Mouse (Mus musculus) heart, postnatal 0 days (tissue): ENCODE results near the gene Dhx38. TPM values are rescaled to one million over a fixed set of nuclear protein-coding genes. Genes with fewer than 3 reads are reported as not detected.

ENCODE experiments used
- ATAC-seq: fragments of 200-750 bp; cut with Nextera tagmentation; 2 replicates; pipeline ENCODE4 v1.8.0; 2017; ENCODE audit warnings: low read depth, moderate number of reproducible peaks, moderate library complexity; ENCODE audit not compliant: insufficient read depth
- DNase-seq: peaks from one replicate; pipeline ENCODE4 v3.0.0-alpha.2; 2016; ENCODE audit warnings: low spot score
- H3K27ac ChIP-seq: fragments of 300-500 bp; sonication (generic); 2 replicates; pipeline ENCODE4 v1.5.1; 2014; ENCODE audit warnings: low read depth, mild to moderate bottlenecking
- H3K27me3 ChIP-seq: fragments of 300-500 bp; sonication (generic); 2 replicates; pipeline ENCODE4 v1.6.1; 2014; ENCODE audit warnings: low read length, mixed read lengths; ENCODE audit not compliant: control insufficient read depth, insufficient read depth
- H3K36me3 ChIP-seq: fragments of 300-500 bp; sonication (generic); replicated peaks from 2 replicates; pipeline ENCODE4 v1.6.1; 2014; ENCODE audit warnings: low read length, mixed read lengths; ENCODE audit not compliant: control insufficient read depth, insufficient read depth
- H3K4me1 ChIP-seq: fragments of 300-500 bp; sonication (generic); 2 replicates; pipeline ENCODE4 v1.6.1; 2014; ENCODE audit warnings: antibody characterized with exemption; ENCODE audit not compliant: control insufficient read depth, insufficient read depth
- H3K4me2 ChIP-seq: fragments of 300-500 bp; sonication (generic); 2 replicates; pipeline ENCODE4 v1.6.1; 2014; ENCODE audit warnings: low read depth, mild to moderate bottlenecking, low read length, moderate library complexity
- H3K4me3 ChIP-seq: fragments of 300-500 bp; sonication (generic); 2 replicates; pipeline ENCODE4 v1.5.1; 2014; ENCODE audit warnings: low read depth, low read length
- H3K9ac ChIP-seq: fragments of 300-500 bp; sonication (generic); replicated peaks from 2 replicates; pipeline ENCODE4 v1.6.1; 2014; ENCODE audit warnings: low read depth, low read length, mixed read lengths
- H3K9me3 ChIP-seq: fragments of 300-500 bp; sonication (generic); replicated peaks from 2 replicates; pipeline ENCODE4 v1.6.1; 2016; ENCODE audit warnings: low read length; ENCODE audit not compliant: control insufficient read depth
- CTCF ChIP-seq: IDR thresholded peaks from 2 replicates; pipeline ENCODE4 v1.5.1; 2016; ENCODE audit warnings: antibody characterized with exemption, control low read depth, low read depth
- EP300 ChIP-seq: IDR thresholded peaks from 2 replicates; pipeline ENCODE4 v1.6.1; 2016; ENCODE audit warnings: antibody characterized with exemption, low read depth
- WGBS: fragments of 180-500 bp; shearing (Covaris S2); extraction: QIAGEN DNeasy Blood & Tissue Kit; methylation state at CpG from one replicate; pipeline ENCODE4 v1.1.7; 2014; 5-methylcytosine and 5-hydroxymethylcytosine counted together
- polyA plus RNA-seq: library from polyadenylated mRNA; unstranded; fragments of >200 nt; fragmentation: Nextera tagmentation; extraction: Ambion mirVana; gene quantifications from 2 replicates; pipeline ENCODE4 v1.2.1, GENCODE M21; 2015
- total RNA-seq: library from RNA; depleted of rRNA; stranded (reverse); fragments of >200 nt; gene quantifications from 2 replicates; pipeline ENCODE4 v1.2.3, GENCODE M21; 2014; ENCODE audit warnings: low replicate concordance

Dhx38 gene
- total and polyA plus RNA-seq, 2 experiments from 2014 or later = 7.3 to 10.8 TPM

DNA sequence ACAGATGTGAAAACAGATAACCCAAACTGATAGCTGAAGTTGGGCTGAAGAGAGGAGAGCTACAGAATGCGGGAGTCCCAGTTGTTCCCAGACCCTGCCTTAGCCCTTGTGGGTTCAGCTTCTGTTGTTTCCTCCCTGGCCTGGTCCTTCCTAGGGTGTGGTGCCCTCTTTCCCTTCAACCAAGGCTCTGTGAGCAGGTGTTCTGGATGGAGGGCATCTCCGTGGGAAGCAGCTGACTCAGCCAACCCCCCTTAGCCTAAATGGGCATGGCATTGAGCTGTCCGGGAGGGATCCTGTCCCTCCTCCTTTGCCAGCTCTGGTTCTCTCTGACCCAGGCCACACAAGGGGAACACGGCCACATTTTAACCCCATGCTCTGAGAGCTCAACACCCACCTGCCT lies 10.7 kb upstream of the Dhx38 start:
- Histone ChIP-seq H3K27ac (no peak overlapping the region), H3K27me3 (no peaks in the 10 kb centered on the region), H3K4me1 (no peaks in the 10 kb centered on the region), H3K4me2 (no peak overlapping the region), H3K9me3 (no peaks in the 10 kb centered on the region), H3K9ac (no peak overlapping the region), H3K4me3 (no peak overlapping the region), H3K36me3 (peaks cover 10% of the 10 kb centered on the region)
- WGBS = 77% methylated on average over 4 of the region's 4 CpGs
- no peak for DNase-seq
- TF ChIP-seq EP300 = no peak
- no peak for TF ChIP-seq CTCF
- ATAC-seq = no peak

GRCm38 (mm10) chr8:109571139-109571538 lies 5.5 kb upstream of the Dhx38 start:
- no peak overlapping the region for H3K4me2 ChIP-seq
- WGBS = 83% methylated on average over 12 of the region's 12 CpGs
- peaks cover 6% of the 10 kb centered on the region for H3K4me1 ChIP-seq
- H3K4me3 ChIP-seq = no peak overlapping the region
- no peaks in the 10 kb centered on the region for H3K27me3 ChIP-seq
- no peak for ATAC-seq
- TF ChIP-seq CTCF (no peak), EP300 (no peak)
- no peak overlapping the region for H3K9ac ChIP-seq
- H3K27ac ChIP-seq = no peak overlapping the region
- DNase-seq = no peak
- peaks cover 31% of the 10 kb centered on the region for H3K36me3 ChIP-seq
- H3K9me3 ChIP-seq = no peaks in the 10 kb centered on the region

DNA sequence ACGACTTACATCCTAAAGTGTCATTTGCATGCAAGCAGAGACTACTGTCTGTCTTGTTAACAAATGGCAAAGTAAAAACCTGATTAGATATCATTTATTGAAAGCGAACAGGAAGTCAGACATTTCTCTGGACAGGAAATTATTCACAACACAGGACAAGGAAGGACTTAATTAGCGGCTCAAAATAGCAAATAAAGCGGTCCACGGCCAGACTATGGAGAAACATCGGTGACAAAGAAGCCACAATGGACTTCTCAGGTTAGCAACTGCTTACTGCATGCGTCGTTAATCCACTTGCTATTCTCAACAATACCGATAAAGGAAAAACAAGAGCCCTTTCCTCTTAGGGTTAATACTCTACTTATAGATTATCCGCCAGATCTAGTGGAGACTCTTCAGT lies 895 bp downstream of the Dhx38 start:
- no peak for TF ChIP-seq CTCF
- no peak for TF ChIP-seq EP300

DNA sequence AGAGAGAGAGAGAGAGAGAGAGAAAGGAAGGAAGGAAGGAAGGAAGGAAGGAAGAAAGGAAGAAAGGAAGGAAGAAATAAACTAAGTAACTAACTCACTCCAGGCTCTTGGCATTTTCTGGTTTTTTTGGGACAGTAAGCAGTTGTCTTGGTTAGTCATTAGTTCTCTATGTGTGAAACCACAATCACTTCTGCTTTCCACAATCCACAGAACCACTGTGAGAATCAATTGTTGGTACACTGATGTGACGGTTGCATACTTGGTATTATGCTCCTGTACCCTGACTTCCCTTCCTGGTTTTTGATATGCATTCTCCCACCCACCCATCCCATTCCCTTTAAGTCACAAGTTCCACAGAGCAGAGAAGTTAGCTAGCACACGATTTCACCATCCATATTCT lies 1.8 kb downstream of the Dhx38 start:
- ATAC-seq (no peak), DNase-seq (no peak)
- no peak overlapping the region for H3K4me3 ChIP-seq
- H3K9ac ChIP-seq = no peak overlapping the region
- peaks cover 13% of the 10 kb centered on the region for H3K4me1 ChIP-seq
- 65% methylated on average over 2 of the region's 2 CpGs for WGBS
- H3K36me3 ChIP-seq = peaks cover 42% of the 10 kb centered on the region
- H3K27me3 ChIP-seq = no peaks in the 10 kb centered on the region
- no peaks in the 10 kb centered on the region for H3K9me3 ChIP-seq
- H3K4me2 ChIP-seq = peak overlapping the region; percentile 88; the same call in 1 of the 2 replicates
- no peak overlapping the region for H3K27ac ChIP-seq
- TF ChIP-seq EP300 (no peak), CTCF (no peak)

More for the DNA sequence above, 895 bp downstream of the Dhx38 start:
- Histone ChIP-seq H3K36me3 (peaks cover 40% of the 10 kb centered on the region), H3K27me3 (no peaks in the 10 kb centered on the region), H3K4me1 (peaks cover 13% of the 10 kb centered on the region), H3K9ac (peak overlapping the region; percentile 98), H3K4me3 (peak overlapping the region; percentile 93), H3K27ac (peak overlapping the region; percentile 99), H3K4me2 (peak overlapping the region; percentile 88), H3K9me3 (no peaks in the 10 kb centered on the region)
- WGBS = 4% methylated on average over 10 of the region's 10 CpGs
- DNase-seq (no peak), ATAC-seq (no peak)

DNA sequence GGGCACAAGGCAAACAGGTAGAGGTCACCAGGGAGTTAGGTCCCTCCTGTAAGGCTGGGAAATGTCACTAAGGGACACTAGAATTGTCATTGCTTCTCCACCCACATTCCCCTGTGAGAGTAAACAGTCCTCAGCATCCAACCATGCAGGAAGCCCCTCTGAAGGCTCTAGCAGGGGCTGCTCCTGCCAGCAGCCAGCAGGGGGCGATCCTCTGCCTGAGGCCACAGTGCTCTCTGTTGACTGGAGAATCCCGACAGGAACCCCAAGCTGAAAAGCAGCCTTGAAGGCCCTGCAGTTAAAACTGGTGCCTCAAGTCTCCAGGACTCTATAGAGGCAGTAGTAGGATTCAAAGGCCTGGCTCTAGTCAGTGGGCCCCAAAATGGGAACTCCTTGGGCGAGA lies 14.0 kb downstream of the Dhx38 start:
- Histone ChIP-seq H3K27ac (no peak overlapping the region), H3K9me3 (no peaks in the 10 kb centered on the region), H3K4me2 (no peak overlapping the region), H3K36me3 (peaks cover 99% of the 10 kb centered on the region), H3K4me3 (no peak overlapping the region), H3K4me1 (no peaks in the 10 kb centered on the region), H3K9ac (no peak overlapping the region), H3K27me3 (no peaks in the 10 kb centered on the region)
- TF ChIP-seq EP300 (no peak), CTCF (peak; percentile 41)
- no peak for ATAC-seq
- no peak for DNase-seq
- WGBS = 45% methylated on average over 3 of the region's 3 CpGs

- ATAC-seq = no peak
- H3K4me2 ChIP-seq = no peak overlapping the region
- H3K27ac ChIP-seq = no peak overlapping the region
- no peaks in the 10 kb centered on the region for H3K9me3 ChIP-seq
- H3K4me3 ChIP-seq = no peak overlapping the region
- H3K27me3 ChIP-seq = no peaks in the 10 kb centered on the region
- DNase-seq = no peak
- H3K9ac ChIP-seq = no peak overlapping the region
- WGBS = 62% methylated on average over 1 of the region's 3 CpGs
- H3K36me3 ChIP-seq = peaks cover 26% of the 10 kb centered on the region
- TF ChIP-seq CTCF (no peak), EP300 (no peak)
- no peaks in the 10 kb centered on the region for H3K4me1 ChIP-seq
Observed at GRCm38 (mm10) chr8:109544049-109544448, 21.6 kb downstream of the Dhx38 start.
